Mouse (Mus musculus) large intestine, adult 2 months (tissue): Measurements from ENCODE around the gene Hils1. TPM values are rescaled to one million over a fixed set of nuclear protein-coding genes. Genes with fewer than 3 reads are reported as not detected.
"Not testable (repeated sequence)": the region's sequence is repeated elsewhere in the genome, so short reads cannot be mapped to it uniquely, and the experiment has no call there.

Source experiments
- DNase-seq: peaks from one replicate; pipeline ENCODE4 v3.0.0-alpha.2; 2012; ENCODE audit warnings: low read depth, low spot score
- WGBS: fragments of 180-500 bp; shearing (Covaris S2); methylation state at CpG from one replicate; pipeline ENCODE4 v1.1.7; 2018; 5-methylcytosine and 5-hydroxymethylcytosine counted together
- polyA plus RNA-seq: library from polyadenylated mRNA; depleted of rRNA; stranded (reverse); fragments of >200 nt; gene quantifications from 2 replicates; pipeline ENCODE4 v1.2.3, GENCODE M21; 2012

Hils1 gene
- polyA plus RNA-seq, 1 experiment, result not detected

DNA sequence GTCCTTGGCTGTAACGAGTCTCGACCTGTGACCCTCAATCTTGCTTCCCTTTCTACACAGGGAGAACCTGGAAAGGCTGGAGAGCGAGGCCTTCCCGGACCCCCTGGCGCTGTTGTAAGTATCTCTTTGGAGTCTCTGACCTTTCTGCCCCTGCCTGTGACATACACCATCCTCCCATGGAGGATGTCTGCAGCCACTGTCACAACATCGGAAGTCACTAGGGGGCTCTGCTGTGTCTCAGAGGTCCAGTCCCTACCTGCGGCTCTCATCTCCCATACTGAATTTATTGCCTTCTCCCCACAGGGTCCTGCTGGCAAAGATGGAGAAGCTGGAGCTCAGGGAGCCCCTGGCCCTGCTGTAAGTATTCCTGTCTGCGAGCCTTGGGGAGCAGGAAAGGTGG lies 23.1 kb upstream of the Hils1 start:
- WGBS, result 29% methylated on average over 8 of the region's 8 CpGs
- DNase-seq, result no peak

GRCm38 (mm10) chr11:94945236-94945635 lies 22.2 kb upstream of the Hils1 start:
- WGBS, result 79% methylated on average over 12 of the region's 12 CpGs

GRCm38 (mm10) chr11:94952169-94952568 lies 15.2 kb upstream of the Hils1 start:
- WGBS, result 12% methylated on average over 6 of the region's 6 CpGs
- DNase-seq, result no peak

More at GRCm38 (mm10) chr11:94945236-94945635, 22.2 kb upstream of the Hils1 start:
- DNase-seq, result no peak

- 69% methylated on average over 9 of the region's 9 CpGs for WGBS
- DNase-seq, result no peak
Observed at GRCm38 (mm10) chr11:94955103-94955502, 12.3 kb upstream of the Hils1 start.

DNA sequence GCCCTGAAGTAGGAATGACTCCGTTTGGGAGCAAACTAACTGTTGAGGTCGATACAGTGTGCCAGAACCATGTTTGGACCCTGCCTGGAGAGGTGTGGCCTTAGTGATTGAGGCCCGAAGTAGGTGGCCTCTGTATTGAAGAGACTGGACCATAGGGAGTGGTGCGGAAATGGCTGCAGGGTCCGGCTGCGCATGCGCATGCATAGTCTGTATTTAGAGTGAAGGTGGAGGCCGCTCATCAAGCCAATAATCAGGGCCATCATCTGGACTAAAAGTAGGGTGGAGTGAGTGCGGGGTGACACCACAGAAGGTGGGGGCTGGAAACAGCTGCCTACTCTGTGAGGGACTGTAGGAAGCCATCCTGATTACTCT lies 9.7 kb upstream of the Hils1 start:
- DNase-seq, result no peak
- 42% methylated on average over 9 of the region's 9 CpGs for WGBS

DNA sequence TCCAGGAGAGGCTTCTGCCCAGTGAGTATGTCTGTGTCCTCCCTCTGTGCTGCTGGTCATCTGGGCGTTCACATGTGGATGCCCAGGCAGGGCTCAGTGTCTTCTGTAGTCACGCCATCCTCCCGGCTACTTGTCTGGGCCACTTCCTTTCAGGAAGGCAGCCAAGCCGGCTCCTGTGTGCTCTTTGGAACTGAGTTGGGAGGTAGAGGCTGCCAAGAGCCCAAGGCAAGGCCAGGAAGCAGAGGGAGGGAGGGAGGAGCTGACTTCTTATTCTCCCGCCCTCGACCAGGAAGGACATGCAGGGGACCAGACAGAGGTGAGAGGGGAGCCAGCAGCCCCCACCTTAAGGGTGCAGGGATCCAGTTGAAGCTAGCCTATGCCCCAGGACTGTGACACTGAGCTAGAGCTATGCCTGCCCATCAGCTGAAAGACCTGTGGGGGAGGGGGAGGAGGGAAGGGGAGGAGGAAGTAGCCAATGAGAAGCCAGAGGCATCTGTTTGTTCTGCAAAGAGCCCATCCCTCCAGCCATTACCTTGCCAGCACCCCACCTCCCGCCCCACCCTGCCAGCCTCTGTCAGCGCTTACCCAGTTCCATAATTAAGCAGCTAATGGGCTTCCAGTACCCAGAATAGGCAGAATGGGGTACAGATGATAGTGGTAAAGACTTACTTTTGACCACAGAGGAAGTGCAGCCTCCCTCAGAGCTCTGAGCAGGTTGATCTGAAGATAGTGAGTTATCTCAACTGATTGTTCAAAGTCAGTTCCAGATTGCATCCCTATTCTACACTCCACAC lies 9.1 kb upstream of the Hils1 start:
- 2% methylated on average over 8 of the region's 8 CpGs for WGBS
- peak; percentile 87 for DNase-seq

DNA sequence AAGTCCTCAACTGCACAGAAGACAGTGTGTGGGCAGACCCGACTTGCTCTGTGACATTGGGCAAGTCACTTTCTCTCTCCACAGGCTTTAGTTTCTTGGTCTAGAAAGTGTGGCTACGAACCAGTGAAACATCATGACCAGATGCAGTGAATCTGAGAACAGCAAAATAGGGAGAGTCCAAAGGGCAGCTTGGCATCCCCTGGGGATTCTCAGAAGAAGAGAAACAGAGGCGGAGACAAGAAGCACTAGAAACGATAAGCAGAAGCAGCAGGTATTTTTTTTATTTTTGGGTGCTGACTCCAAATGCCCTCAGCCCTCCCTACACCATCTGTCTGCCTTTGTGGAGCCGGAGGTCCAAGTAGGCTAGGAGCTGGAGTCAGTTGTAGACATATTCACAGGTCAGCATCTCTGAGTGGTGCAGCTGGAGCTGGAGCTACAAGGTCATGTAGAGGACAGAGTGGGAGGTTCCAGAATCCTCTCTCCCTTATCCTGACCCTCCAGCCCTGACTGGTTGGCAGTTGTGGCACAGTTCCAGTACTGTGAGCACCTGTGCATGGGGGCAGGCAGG lies 4.8 kb upstream of the Hils1 start:
- no peak for DNase-seq
- 64% methylated on average over 5 of the region's 5 CpGs for WGBS

GRCm38 (mm10) chr11:94968187-94968586 lies 794 bp downstream of the Hils1 start:
- DNase-seq, result no peak
- 75% methylated on average over 7 of the region's 7 CpGs for WGBS

- not testable (repeated sequence) for DNase-seq
- WGBS, result 80% methylated on average over 4 of the region's 4 CpGs
Observed at GRCm38 (mm10) chr11:94969709-94970108, 2.3 kb downstream of the Hils1 start.

GRCm38 (mm10) chr11:94970210-94970943 lies 3.0 kb downstream of the Hils1 start:
- 38% methylated on average over 15 of the region's 15 CpGs for WGBS
- DNase-seq, result no peak

- no peak for DNase-seq
- 59% methylated on average over 16 of the region's 16 CpGs for WGBS
Observed at GRCm38 (mm10) chr11:94971895-94972615, 4.7 kb downstream of the Hils1 start.

DNA sequence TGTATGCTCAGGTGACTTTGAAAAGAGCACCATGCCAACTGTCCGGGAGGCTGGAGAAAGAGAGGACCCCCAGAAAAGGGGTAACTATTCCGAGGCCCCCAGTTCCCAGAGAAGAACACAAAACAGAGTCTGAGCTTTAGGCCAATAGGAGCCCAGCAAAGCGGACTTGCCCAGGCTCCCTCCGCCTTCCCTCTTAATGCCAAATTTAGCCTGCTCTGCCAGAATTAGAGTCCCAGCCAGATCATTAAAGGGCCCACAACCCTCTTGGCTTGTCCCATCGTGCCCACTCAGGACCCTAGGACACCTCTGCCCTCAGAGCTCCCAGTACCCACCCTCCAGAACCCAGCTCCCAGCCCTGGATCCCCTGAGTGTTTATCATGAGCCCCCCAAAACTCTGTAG lies 5.5 kb downstream of the Hils1 start:
- no peak for DNase-seq
- WGBS, result 61% methylated on average over 5 of the region's 5 CpGs

GRCm38 (mm10) chr11:94973313-94973712 lies 5.9 kb downstream of the Hils1 start:
- 56% methylated on average over 4 of the region's 4 CpGs for whole genome bisulfite sequencing
- no peak for DNase-seq

DNA sequence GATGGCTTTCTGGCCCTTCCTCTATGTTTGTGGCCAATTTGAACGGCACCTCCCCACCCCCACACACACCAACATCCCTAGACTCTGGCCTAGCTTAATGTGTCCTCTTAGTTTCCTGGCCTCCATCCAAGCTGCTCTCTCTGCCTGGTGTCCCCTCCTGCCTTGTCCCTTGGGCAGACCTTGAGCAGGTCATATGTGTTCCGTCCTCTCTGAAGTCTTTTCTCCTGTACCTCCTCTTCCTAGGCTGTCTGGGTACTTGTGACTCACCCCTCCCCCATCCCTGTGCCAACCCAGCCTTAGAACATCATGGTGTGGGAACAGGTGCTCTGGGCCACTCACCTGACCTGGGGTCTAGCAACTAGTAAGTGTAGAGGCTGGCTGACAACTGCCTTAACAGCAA lies 7.6 kb downstream of the Hils1 start:
- DNase-seq, result no peak
- 72% methylated on average over 2 of the region's 2 CpGs for WGBS

DNA sequence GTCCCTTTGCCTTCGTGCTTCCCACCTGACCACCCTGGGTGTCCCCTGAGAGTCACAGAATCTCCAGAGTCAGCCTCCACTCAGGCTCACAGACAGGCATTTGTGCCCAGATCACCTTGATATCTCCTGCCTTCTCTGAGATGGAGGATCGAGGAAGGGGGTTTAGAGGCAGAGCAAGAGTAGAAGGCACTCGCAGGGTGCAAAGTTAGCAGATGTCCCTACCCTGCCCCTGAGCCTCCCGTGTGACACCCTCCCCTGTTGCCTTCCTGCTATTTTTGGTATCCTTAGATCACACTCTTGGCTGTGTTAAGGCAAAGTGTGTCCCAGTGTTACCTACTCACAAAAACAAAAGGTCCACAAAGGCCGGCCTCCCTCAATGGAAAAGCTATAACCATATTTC lies 8.8 kb downstream of the Hils1 start, which contains the start of gene Sgca:
Gene Sgca, minus strand, starts transcription at position 129 of the 400 bp plus-strand sequence.
- no peak for DNase-seq
- 76% methylated on average over 5 of the region's 5 CpGs for WGBS

DNA sequence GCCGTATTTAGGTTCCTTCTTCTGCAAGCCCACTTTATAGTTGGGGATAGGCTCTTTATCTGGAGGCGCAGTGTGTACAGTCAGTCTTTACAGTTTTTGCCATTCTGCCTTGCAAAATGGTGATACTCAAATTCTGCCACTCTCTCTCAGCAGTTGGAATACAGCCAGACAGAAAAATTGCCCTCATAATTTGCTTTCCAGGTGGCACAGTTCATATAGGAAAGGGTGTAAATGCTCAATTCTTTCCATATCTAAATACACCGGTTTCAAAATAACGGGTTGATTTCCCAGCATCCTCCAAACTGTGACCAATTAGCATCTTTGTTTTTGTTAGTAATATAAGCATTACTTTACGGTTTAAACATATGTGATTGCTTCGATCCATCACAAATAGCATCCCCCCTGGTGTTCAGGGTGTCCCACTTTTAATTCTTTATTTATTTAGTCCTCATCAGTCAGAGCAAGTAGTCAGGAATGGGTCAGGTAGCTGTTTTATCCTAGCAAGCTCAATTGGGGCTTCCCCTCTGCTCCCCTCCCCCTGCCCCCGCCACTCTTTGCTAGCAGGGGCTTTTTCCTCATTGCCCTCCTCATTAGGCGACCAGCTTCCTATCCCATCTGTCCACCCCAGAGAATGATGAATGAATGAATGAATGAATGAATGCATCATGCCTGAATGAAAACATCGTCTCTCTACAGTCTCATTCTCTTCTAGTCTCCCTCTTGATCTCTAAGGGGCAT lies 11.0 kb downstream of the Hils1 start:
- 40% methylated on average over 9 of the region's 9 CpGs for WGBS
- DNase-seq, result no peak

DNA sequence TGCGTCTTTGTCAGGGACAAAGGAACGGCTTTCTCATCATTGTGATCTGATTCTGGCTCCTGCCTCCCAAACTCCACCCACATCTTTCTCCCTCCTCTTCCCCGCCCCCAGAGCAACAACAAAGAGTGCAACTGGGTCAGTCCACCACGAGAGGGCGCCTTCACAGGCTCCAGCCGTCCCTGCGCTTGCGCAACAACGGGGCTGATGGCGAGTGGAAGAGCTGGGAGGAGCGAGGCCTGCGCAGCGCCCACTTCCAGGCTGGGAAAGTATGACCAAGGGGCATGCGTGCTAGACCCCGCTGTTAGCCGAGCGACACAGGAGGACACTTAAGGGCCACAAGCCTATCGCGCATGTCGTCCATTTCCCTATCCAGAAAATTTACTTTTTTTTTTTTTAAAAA lies 11.6 kb downstream of the Hils1 start:
- peak; percentile 95 for DNase-seq
- WGBS, result under 1% methylated on average over 20 of the region's 20 CpGs

GRCm38 (mm10) chr11:94979462-94980179 lies 12.2 kb downstream of the Hils1 start:
- DNase-seq, result no peak
- WGBS, result 76% methylated on average over 11 of the region's 11 CpGs

GRCm38 (mm10) chr11:94985140-94985539 lies 17.7 kb downstream of the Hils1 start:
- WGBS, result 28% methylated on average over 1 of the region's 1 CpGs
- DNase-seq, result no peak
